Mouse (Mus musculus): ENCODE results near the gene F7. TPM values are rescaled to one million over a fixed set of nuclear protein-coding genes. Genes with fewer than 3 reads are reported as not detected.

Gene F7
- polyA plus RNA-seq (2015; fragmentation: Illumina TruSeq; extraction: RNeasy Lipid Tissue Mini Kit (QIAGEN cat#74804); ENCODE audit: low read depth, low replicate concordance) = not detected

GRCm38 (mm10) chr8:13025487-13026224 lies at the start of gene F7:
Gene F7, plus strand, starts transcription at chr8:13026034.

GRCm38 (mm10) chr8:13037015-13037414 lies 11.2 kb downstream of the F7 start, which contains the start of gene F10:
Gene F10, plus strand, starts transcription at chr8:13037308.

GRCm38 (mm10) chr8:13060441-13061150 lies 34.8 kb downstream of the F7 start, which contains the start of gene Proz:
Gene Proz, plus strand, starts transcription at chr8:13060914.

Other genes starting within 250 kb of the F7 start
- 114 TPM for gene Mcf2l, start 152.2 kb upstream of the F7 start, polyA plus RNA-seq (2015; fragmentation: Illumina TruSeq; extraction: RNeasy Lipid Tissue Mini Kit (QIAGEN cat#74804); ENCODE audit: low read depth, low replicate concordance)
- gene F10, start 11.3 kb downstream of the F7 start, polyA plus RNA-seq (2015; fragmentation: Illumina TruSeq; extraction: RNeasy Lipid Tissue Mini Kit (QIAGEN cat#74804); ENCODE audit: low read depth, low replicate concordance) = not detected
- not detected for gene Proz, start 34.9 kb downstream of the F7 start, polyA plus RNA-seq (2015; fragmentation: Illumina TruSeq; extraction: RNeasy Lipid Tissue Mini Kit (QIAGEN cat#74804); ENCODE audit: low read depth, low replicate concordance)
- 21.1 TPM for gene Pcid2, start 79.4 kb downstream of the F7 start, polyA plus RNA-seq (2015; fragmentation: Illumina TruSeq; extraction: RNeasy Lipid Tissue Mini Kit (QIAGEN cat#74804); ENCODE audit: low read depth, low replicate concordance)
- gene Cul4a, start 79.6 kb downstream of the F7 start, polyA plus RNA-seq (2015; fragmentation: Illumina TruSeq; extraction: RNeasy Lipid Tissue Mini Kit (QIAGEN cat#74804); ENCODE audit: low read depth, low replicate concordance) = 51.9 TPM
- 384 TPM for gene Lamp1, start 133.1 kb downstream of the F7 start, polyA plus RNA-seq (2015; fragmentation: Illumina TruSeq; extraction: RNeasy Lipid Tissue Mini Kit (QIAGEN cat#74804); ENCODE audit: low read depth, low replicate concordance)
- gene Grtp1, start 174.6 kb downstream of the F7 start, polyA plus RNA-seq (2015; fragmentation: Illumina TruSeq; extraction: RNeasy Lipid Tissue Mini Kit (QIAGEN cat#74804); ENCODE audit: low read depth, low replicate concordance) = 5.3 TPM
- 0.27 TPM for gene Adprhl1, start 228.1 kb downstream of the F7 start, polyA plus RNA-seq (2015; fragmentation: Illumina TruSeq; extraction: RNeasy Lipid Tissue Mini Kit (QIAGEN cat#74804); ENCODE audit: low read depth, low replicate concordance)

Measured in brain, adult 10 weeks (tissue).